Mouse (Mus musculus) olfactory bulb, adult 2 months (tissue): ENCODE measurements at regions not wholly inside any gene's neighbourhood (a gene's known extent, or its start where the extent isn't known, plus 50 kb on each side); places are given as distances from the start of the nearest gene placed in this dataset.

Experiments
- CTCF ChIP-seq: fragments of 200-500 bp; IDR thresholded peaks from 2 replicates; pipeline ENCODE4 v1.5.1; 2012; ENCODE audit warnings: low read depth, mild to moderate bottlenecking, low read length, moderate library complexity; ENCODE audit not compliant: insufficient read depth
- POLR2A ChIP-seq: fragments of 200-500 bp; IDR thresholded peaks from 2 replicates; pipeline ENCODE4 v1.6.1; 2012; ENCODE audit warnings: mild to moderate bottlenecking, low read depth, low read length, moderate library complexity; ENCODE audit not compliant: insufficient read depth

DNA sequence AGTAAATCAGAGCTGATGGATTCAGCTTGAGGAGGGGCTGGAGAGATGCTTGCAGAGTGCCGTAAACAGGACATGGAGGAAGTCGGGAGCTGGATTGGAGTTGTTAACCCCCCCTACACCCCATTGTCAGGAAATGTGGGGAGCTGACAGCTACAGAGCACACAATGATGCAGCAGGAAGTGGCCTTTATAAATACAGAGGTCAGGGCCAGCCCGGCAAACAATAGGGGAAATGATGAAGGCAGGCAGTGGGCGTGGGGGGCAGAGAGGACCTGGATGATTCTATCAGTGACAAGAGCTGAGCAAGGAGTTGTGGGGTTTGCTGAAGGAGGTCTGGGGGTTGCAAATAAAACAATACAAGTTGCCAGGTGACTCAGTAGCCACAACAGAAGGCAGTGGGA lies 265.3 kb downstream of the Ets1 start:
- TF ChIP-seq CTCF (no peak), POLR2A (no peak)
